In genomic region chr7:103806856-103807255, GRCm38 (mm10) we compare ENCODE assay signal across 9 mouse cellular contexts. TPM values are rescaled to one million over a fixed set of nuclear protein-coding genes. Genes with fewer than 3 reads are reported as not detected.
A peak's percentile ranks its signal among the peaks of the same experiment; 100 is the strongest.
DNase-seq lines count a peak whose midpoint lies in the region; ATAC-seq and TF ChIP-seq lines count a peak whose summit lies in the region.
"Had no signal": no experiment of that assay in that cellular context is flagged by ENCODE, and none has a peak within 500 bp of the region (broad histone marks: within the 10 kb centered on the region; RNA-seq: fewer than 3 reads in every experiment).

No protein-coding gene starts in this region.

- no peak overlapping the region for H3K27ac ChIP-seq in forebrain, embryonic 14.5 days (ENCODE audit: low read depth, low read length)
- no peak overlapping the region for H3K27ac ChIP-seq in forebrain, embryonic 15.5 days (replicated peaks)
- no peak overlapping the region for H3K27ac ChIP-seq in lung, embryonic 14.5 days (ENCODE audit: low read depth)

- ATAC-seq in forebrain, embryonic 14.5 days, result no peak
- no peak for ATAC-seq in forebrain, embryonic 15.5 days (replicated peaks)
- no peak for ATAC-seq in lung, embryonic 14.5 days (ENCODE audit: insufficient read depth)
- ATAC-seq in hematopoietic stem cell, adult 5-6 weeks (replicated peaks in 1 of 2; ENCODE audit: insufficient read depth in 1 of 2, low FRiP score in 2 of 2, low TSS enrichment in 1 of 2, low read depth in 1 of 2, poor library complexity in 2 of 2, severe bottlenecking in 2 of 2), result peak; percentile 50 to 62; a peak in 3 of 4 replicates
- peak; percentile 58; the same call in 1 of the 2 replicates for ATAC-seq in neutrophil, adult 5-6 weeks (ENCODE audit: extremely low read depth, insufficient number of reproducible peaks, low FRiP score, poor library complexity, severe bottlenecking)
- no peak for ATAC-seq in activated CD4-positive, CD25-positive, alpha-beta regulatory T cell, adult 4 months

- DNase-seq in forebrain, embryonic 14.5 days (ENCODE audit: low spot score), result peak; percentile 63
- DNase-seq in lung, embryonic 14.5 days, result peak; percentile 78
- no peak for DNase-seq in lung, postnatal 10 days
- DNase-seq in Muller cell, postnatal 12 days (ENCODE audit: inconsistent ontology term), result peak; percentile 0

- no peak overlapping the region for H3K4me3 ChIP-seq in forebrain, embryonic 14.5 days (ENCODE audit: low read depth, low read length)
- no peak overlapping the region for H3K4me3 ChIP-seq in forebrain, embryonic 15.5 days
- no peak overlapping the region for H3K4me3 ChIP-seq in lung, embryonic 14.5 days (ENCODE audit: low read depth, low read length)

- 62% methylated on average over 1 of the region's 1 CpGs for WGBS in forebrain, embryonic 14.5 days
- 53% methylated on average over 1 of the region's 1 CpGs for WGBS in forebrain, embryonic 15.5 days
- WGBS in lung, embryonic 14.5 days, result 66% methylated on average over 1 of the region's 1 CpGs

- peak; percentile 63 for TF ChIP-seq CTCF in lung, embryonic 14.5 days (IDR thresholded peaks at IDR 0.05; ENCODE audit: low read depth)

- no peaks in the 10 kb centered on the region for H3K36me3 ChIP-seq in forebrain, embryonic 14.5 days (ENCODE audit: control insufficient read depth, insufficient read depth, low read length)
- no peaks in the 10 kb centered on the region for H3K36me3 ChIP-seq in forebrain, embryonic 15.5 days
- H3K36me3 ChIP-seq in lung, embryonic 14.5 days (ENCODE audit: insufficient read depth), result no peaks in the 10 kb centered on the region

- no peak overlapping the region for H3K9ac ChIP-seq in forebrain, embryonic 14.5 days (ENCODE audit: low read length)
- no peak overlapping the region for H3K9ac ChIP-seq in forebrain, embryonic 15.5 days (replicated peaks)
- no peak overlapping the region for H3K9ac ChIP-seq in lung, embryonic 14.5 days

- no peaks in the 10 kb centered on the region for H3K9me3 ChIP-seq in forebrain, embryonic 14.5 days (replicated peaks; ENCODE audit: control insufficient read depth, low read length)
- no peaks in the 10 kb centered on the region for H3K9me3 ChIP-seq in forebrain, embryonic 15.5 days
- no peaks in the 10 kb centered on the region for H3K9me3 ChIP-seq in lung, embryonic 14.5 days (ENCODE audit: low read depth, low read length)

- H3K4me1 ChIP-seq in forebrain, embryonic 14.5 days (ENCODE audit: control insufficient read depth, insufficient read depth, low read length), result no peaks in the 10 kb centered on the region
- H3K4me1 ChIP-seq in forebrain, embryonic 15.5 days, result no peaks in the 10 kb centered on the region
- H3K4me1 ChIP-seq in lung, embryonic 14.5 days (ENCODE audit: insufficient read depth), result no peaks in the 10 kb centered on the region

- H3K4me2 ChIP-seq in forebrain, embryonic 14.5 days (ENCODE audit: low read length), result no peak overlapping the region
- H3K4me2 ChIP-seq in forebrain, embryonic 15.5 days (replicated peaks), result no peak overlapping the region
- H3K4me2 ChIP-seq in lung, embryonic 14.5 days, result no peak overlapping the region

- H3K27me3 ChIP-seq in forebrain, embryonic 14.5 days (replicated peaks; ENCODE audit: control insufficient read depth, insufficient read depth, low read length), result no peaks in the 10 kb centered on the region
- no peaks in the 10 kb centered on the region for H3K27me3 ChIP-seq in forebrain, embryonic 15.5 days
- no peaks in the 10 kb centered on the region for H3K27me3 ChIP-seq in lung, embryonic 14.5 days (ENCODE audit: insufficient read depth, low read length)

RNA-seq across cellular contexts. Expression of gene Hbb-bt, which starts 6.9 kb away (rescaled TPM):
- 1,580 and 1,724 TPM in 2 replicates for polyA plus RNA-seq in forebrain, embryonic 14.5 days (2014; fragmentation: Nextera tagmentation; extraction: Ambion mirVana)
- polyA plus RNA-seq in forebrain, embryonic 15.5 days (2015; fragmentation: Nextera tagmentation; extraction: Ambion mirVana), result 1,298 and 1,407 TPM in 2 replicates
- 3,031 and 3,067 TPM in 2 replicates for polyA plus RNA-seq in lung, embryonic 14.5 days (2014; fragmentation: Nextera tagmentation; extraction: Ambion mirVana)
- total RNA-seq in hematopoietic stem cell, adult 5-6 weeks (2017), result 14.9 and 19.7 TPM in 2 replicates
- 1,968 and 2,313 TPM in 2 replicates for total RNA-seq in neutrophil, adult 5-6 weeks (2017)
- polyA plus RNA-seq in activated CD4-positive, CD25-positive, alpha-beta regulatory T cell, adult 4 months (2017; shearing (Covaris generic)), result 100 to 1,000 TPM in 1 of 2 experiments, 1 to 10 TPM in 1; 1.3 to 103 TPM

RNA-seq across cellular contexts. Expression of gene Olfr67, which starts 15.2 kb away (rescaled TPM):
- polyA plus RNA-seq in forebrain, embryonic 14.5 days (2014; fragmentation: Nextera tagmentation; extraction: Ambion mirVana), result not detected in 2 replicates
- not detected in 2 replicates for polyA plus RNA-seq in forebrain, embryonic 15.5 days (2015; fragmentation: Nextera tagmentation; extraction: Ambion mirVana)
- polyA plus RNA-seq in lung, embryonic 14.5 days (2014; fragmentation: Nextera tagmentation; extraction: Ambion mirVana), result not detected in 2 replicates
- total RNA-seq in hematopoietic stem cell, adult 5-6 weeks (2017), result not detected in 2 replicates
- not detected in 2 replicates for total RNA-seq in neutrophil, adult 5-6 weeks (2017)
- not detected for polyA plus RNA-seq in activated CD4-positive, CD25-positive, alpha-beta regulatory T cell, adult 4 months (2017; shearing (Covaris generic))
- total RNA-seq: adrenal gland, adult 18-20 months had no signal

RNA-seq across cellular contexts. Expression of gene Hbb-bs, which starts 21.0 kb away (rescaled TPM):
- polyA plus RNA-seq in forebrain, embryonic 14.5 days (2014; fragmentation: Nextera tagmentation; extraction: Ambion mirVana), result 3,810 and 4,891 TPM in 2 replicates
- polyA plus RNA-seq in forebrain, embryonic 15.5 days (2015; fragmentation: Nextera tagmentation; extraction: Ambion mirVana), result 3,597 and 4,102 TPM in 2 replicates
- polyA plus RNA-seq in lung, embryonic 14.5 days (2014; fragmentation: Nextera tagmentation; extraction: Ambion mirVana), result 7,232 and 7,259 TPM in 2 replicates
- total RNA-seq in hematopoietic stem cell, adult 5-6 weeks (2017), result 47.4 and 80.7 TPM in 2 replicates
- 10,177 and 10,178 TPM in 2 replicates for total RNA-seq in neutrophil, adult 5-6 weeks (2017)
- 100 to 1,000 TPM in 1 of 2 experiments, 1 to 10 TPM in 1; 8.3 to 367 TPM for polyA plus RNA-seq in activated CD4-positive, CD25-positive, alpha-beta regulatory T cell, adult 4 months (2017; shearing (Covaris generic))

RNA-seq across cellular contexts. Expression of gene Olfr68, which starts 27.4 kb away (rescaled TPM):
- polyA plus RNA-seq in forebrain, embryonic 14.5 days (2014; fragmentation: Nextera tagmentation; extraction: Ambion mirVana), result not detected in 2 replicates
- polyA plus RNA-seq in forebrain, embryonic 15.5 days (2015; fragmentation: Nextera tagmentation; extraction: Ambion mirVana), result not detected in 2 replicates
- polyA plus RNA-seq in lung, embryonic 14.5 days (2014; fragmentation: Nextera tagmentation; extraction: Ambion mirVana), result not detected in 2 replicates
- 0.88 TPM in 1 of 2 replicates, not detected in the other for total RNA-seq in hematopoietic stem cell, adult 5-6 weeks (2017)
- not detected in 2 replicates for total RNA-seq in neutrophil, adult 5-6 weeks (2017)
- not detected for polyA plus RNA-seq in activated CD4-positive, CD25-positive, alpha-beta regulatory T cell, adult 4 months (2017; shearing (Covaris generic))
- total RNA-seq: adrenal gland, adult 18-20 months had no signal

RNA-seq across cellular contexts. Expression of gene Hbb-bh2, which starts 33.5 kb away (rescaled TPM):
- not detected in 2 replicates for polyA plus RNA-seq in forebrain, embryonic 14.5 days (2014; fragmentation: Nextera tagmentation; extraction: Ambion mirVana)
- polyA plus RNA-seq in forebrain, embryonic 15.5 days (2015; fragmentation: Nextera tagmentation; extraction: Ambion mirVana), result not detected in 2 replicates
- not detected in 2 replicates for polyA plus RNA-seq in lung, embryonic 14.5 days (2014; fragmentation: Nextera tagmentation; extraction: Ambion mirVana)
- total RNA-seq in hematopoietic stem cell, adult 5-6 weeks (2017), result not detected in 2 replicates
- not detected in 2 replicates for total RNA-seq in neutrophil, adult 5-6 weeks (2017)
- polyA plus RNA-seq in activated CD4-positive, CD25-positive, alpha-beta regulatory T cell, adult 4 months (2017; shearing (Covaris generic)), result not detected
- total RNA-seq: adrenal gland, adult 18-20 months had no signal

Comparison
In these comparisons a context has a peak if more than half of its experiments do, and no peak if none do; other contexts are left out.
1. ATAC-seq: peak in hematopoietic stem cell, adult 5-6 weeks (2 of 2) and neutrophil, adult 5-6 weeks (single experiment); none in forebrain, embryonic 14.5 days (single experiment), forebrain, embryonic 15.5 days (single experiment), lung, embryonic 14.5 days (single experiment) and activated CD4-positive, CD25-positive, alpha-beta regulatory T cell, adult 4 months (single experiment).
2. RNA of gene Hbb-bt, which starts 6.9 kb away (polyA plus RNA-seq): 3,031 to 3,067 TPM in lung, embryonic 14.5 days, 1,580 to 1,724 TPM in forebrain, embryonic 14.5 days and 1,298 to 1,407 TPM in forebrain, embryonic 15.5 days; 1.3 to 103 TPM in activated CD4-positive, CD25-positive, alpha-beta regulatory T cell, adult 4 months; every median in the first group is over 10 times any median in the second.